Mouse (Mus musculus) stomach, postnatal 0 days (tissue): ENCODE measurements around the gene Il21.

Experiments used
- CTCF ChIP-seq: IDR thresholded peaks from 2 replicates; pipeline ENCODE4 v1.5.1; 2016; ENCODE audit warnings: antibody characterized with exemption, low read depth, mild to moderate bottlenecking, moderate library complexity
- EP300 ChIP-seq: optimal IDR thresholded peaks from 2 replicates; pipeline ENCODE3; 2016; ENCODE audit warnings: antibody characterized with exemption

GRCm38 (mm10) chr3:37268338-37268737, 35.9 kb upstream of the Il21 start:
- TF ChIP-seq CTCF (no peak), EP300 (no peak)
